ENCODE assay signal across 14 mouse cellular contexts in genomic region chr14:48417064-48417463, GRCm38 (mm10).
"Had no signal": no experiment of that assay in that cellular context is flagged by ENCODE, and none has a peak within 500 bp of the region (broad histone marks: within the 10 kb centered on the region; RNA-seq: fewer than 3 reads in every experiment).

No protein-coding gene starts in this region.

- H3K36me3 ChIP-seq: limb, embryonic 13.5 days; midbrain, embryonic 13.5 days; neural tube, embryonic 12.5 days had no signal

- H3K4me3 ChIP-seq: limb, embryonic 13.5 days; midbrain, embryonic 13.5 days; myocyte; neural tube, embryonic 12.5 days had no signal

- H3K9ac ChIP-seq: limb, embryonic 13.5 days; liver, embryonic 14.5 days; lung, embryonic 14.5 days; midbrain, embryonic 13.5 days; neural tube, embryonic 12.5 days had no signal

- ATAC-seq: midbrain, embryonic 13.5 days had no signal

- H3K27ac ChIP-seq: kidney, postnatal 0 days; limb, embryonic 13.5 days; liver, embryonic 14.5 days; midbrain, embryonic 13.5 days; neural tube, embryonic 12.5 days had no signal

- H3K27me3 ChIP-seq: limb, embryonic 13.5 days; neural tube, embryonic 12.5 days had no signal

- DNase-seq: kidney, adult 11 months; kidney, adult 9 months; kidney, postnatal 36 days; layer of hippocampus, adult 9-11 months; lung, embryonic 14.5 days; spleen, adult 18-20 months; thymus, adult 18-20 months; thymus, postnatal 14 days had no signal

- H3K9me3 ChIP-seq: limb, embryonic 13.5 days; midbrain, embryonic 13.5 days; neural tube, embryonic 12.5 days had no signal

- H3K4me1 ChIP-seq: limb, embryonic 13.5 days had no signal

- H3K4me2 ChIP-seq: limb, embryonic 13.5 days; lung, embryonic 14.5 days; midbrain, embryonic 13.5 days; neural tube, embryonic 12.5 days had no signal
